In the genomic region with DNA sequence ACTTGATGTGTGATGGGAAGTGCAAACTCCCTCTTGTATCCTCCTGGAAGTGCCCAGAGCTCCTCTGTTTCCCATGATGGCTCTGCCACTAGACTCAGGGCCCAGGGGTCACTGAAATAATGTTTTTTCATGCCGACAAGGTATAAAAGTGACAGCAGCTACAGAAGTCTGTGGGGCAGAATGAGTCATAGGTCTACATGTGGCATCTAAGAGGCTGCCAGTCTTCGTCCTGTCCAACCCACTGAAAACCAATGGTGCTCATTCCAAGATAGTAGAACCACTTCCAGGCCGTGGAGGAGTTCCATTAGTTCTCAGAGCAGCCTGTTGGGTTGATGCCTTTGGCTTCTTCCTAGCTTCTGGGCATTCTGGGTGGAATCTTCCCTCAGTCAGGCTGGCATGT, we compare ENCODE assay signal across 17 mouse cellular contexts.
DNase-seq lines count a peak whose midpoint lies in the region; ATAC-seq and TF ChIP-seq lines count a peak whose summit lies in the region.
"Had no signal": no experiment of that assay in that cellular context is flagged by ENCODE, and none has a peak within 500 bp of the region (broad histone marks: within the 10 kb centered on the region; RNA-seq: fewer than 3 reads in every experiment).

No protein-coding gene starts in this region.

- no peaks in the 10 kb centered on the region for H3K27me3 ChIP-seq in heart, embryonic 16.5 days (ENCODE audit: control insufficient read depth, insufficient read depth, low read length)
- no peaks in the 10 kb centered on the region for H3K27me3 ChIP-seq in midbrain, embryonic 11.5 days (ENCODE audit: control insufficient read depth, insufficient read depth, low read length)
- H3K27me3 ChIP-seq in midbrain, postnatal 0 days (ENCODE audit: insufficient read depth, low read length) = no peaks in the 10 kb centered on the region
- H3K27me3 ChIP-seq: forebrain, embryonic 13.5 days; hindbrain, embryonic 12.5 days; midbrain, embryonic 15.5 days; neural tube, embryonic 12.5 days had no signal

- no peak overlapping the region for H3K9ac ChIP-seq in heart, embryonic 16.5 days (ENCODE audit: low read length)
- no peak overlapping the region for H3K9ac ChIP-seq in midbrain, embryonic 11.5 days (ENCODE audit: low read length)
- no peak overlapping the region for H3K9ac ChIP-seq in midbrain, postnatal 0 days (replicated peaks; ENCODE audit: low read length, poor library complexity, severe bottlenecking)
- H3K9ac ChIP-seq: forebrain, embryonic 13.5 days; hindbrain, embryonic 12.5 days; liver, embryonic 14.5 days; midbrain, embryonic 15.5 days; neural tube, embryonic 12.5 days had no signal

- TF ChIP-seq CTCF in midbrain, postnatal 0 days (IDR thresholded peaks at IDR 0.05) = no peak

- peak overlapping the region; percentile 52 for H3K27ac ChIP-seq in heart, embryonic 16.5 days (ENCODE audit: low read length)
- H3K27ac ChIP-seq in midbrain, embryonic 11.5 days (ENCODE audit: low read depth, low read length) = no peak overlapping the region
- no peak overlapping the region for H3K27ac ChIP-seq in midbrain, postnatal 0 days (ENCODE audit: low read depth, low read length)
- H3K27ac ChIP-seq: forebrain, embryonic 13.5 days; hindbrain, embryonic 12.5 days; liver, embryonic 14.5 days; macrophage; midbrain, embryonic 15.5 days; neural tube, embryonic 12.5 days had no signal

- no peak for ATAC-seq in cerebellum, adult (ENCODE audit: insufficient number of reproducible peaks, low FRiP score, low TSS enrichment)
- no peak for ATAC-seq in heart, embryonic 16.5 days (replicated peaks; ENCODE audit: extremely low read depth, insufficient read depth, low FRiP score)
- ATAC-seq in midbrain, embryonic 11.5 days (ENCODE audit: low FRiP score) = no peak
- no peak for ATAC-seq in midbrain, postnatal 0 days (ENCODE audit: low FRiP score)
- ATAC-seq: CD4-positive, CD25-positive, alpha-beta regulatory T cell, adult 4 months; forebrain, embryonic 13.5 days; midbrain, embryonic 15.5 days had no signal

- H3K9me3 ChIP-seq in heart, embryonic 16.5 days (replicated peaks; ENCODE audit: control insufficient read depth, low read length) = no peaks in the 10 kb centered on the region
- H3K9me3 ChIP-seq in midbrain, embryonic 11.5 days (ENCODE audit: control insufficient read depth, low read length) = no peaks in the 10 kb centered on the region
- H3K9me3 ChIP-seq in midbrain, postnatal 0 days (ENCODE audit: low read length) = no peaks in the 10 kb centered on the region
- H3K9me3 ChIP-seq: forebrain, embryonic 13.5 days; hindbrain, embryonic 12.5 days; midbrain, embryonic 15.5 days; neural tube, embryonic 12.5 days had no signal

- no peak overlapping the region for H3K4me3 ChIP-seq in heart, embryonic 16.5 days (ENCODE audit: low read length)
- no peak overlapping the region for H3K4me3 ChIP-seq in midbrain, embryonic 11.5 days (ENCODE audit: low read depth, low read length)
- no peak overlapping the region for H3K4me3 ChIP-seq in midbrain, postnatal 0 days (ENCODE audit: low read depth, low read length)
- H3K4me3 ChIP-seq: forebrain, embryonic 13.5 days; hindbrain, embryonic 12.5 days; midbrain, embryonic 15.5 days; neural tube, embryonic 12.5 days had no signal

- peak; percentile 36 for DNase-seq in cerebellum, adult 11-12 months
- no peak for DNase-seq in heart, postnatal 14 days
- DNase-seq in midbrain, embryonic 11.5 days (ENCODE audit: low spot score, missing footprints) = peak; percentile 35
- no peak for DNase-seq in midbrain, postnatal 0 days (ENCODE audit: low spot score)
- no peak for DNase-seq in gastrocnemius, adult 18-20 months (ENCODE audit: low spot score)
- DNase-seq: gastrocnemius, postnatal 14 days; liver; right cerebral cortex, postnatal 4 days had no signal

- no peaks in the 10 kb centered on the region for H3K36me3 ChIP-seq in heart, embryonic 16.5 days (ENCODE audit: control insufficient read depth, insufficient read depth)
- no peaks in the 10 kb centered on the region for H3K36me3 ChIP-seq in midbrain, embryonic 11.5 days (ENCODE audit: control insufficient read depth, insufficient read depth, low read length)
- H3K36me3 ChIP-seq in midbrain, postnatal 0 days (ENCODE audit: insufficient read depth, low read length) = no peaks in the 10 kb centered on the region
- H3K36me3 ChIP-seq: hindbrain, embryonic 12.5 days; midbrain, embryonic 15.5 days; neural tube, embryonic 12.5 days had no signal

- intact Hi-C loops in heart, postnatal 14 days (cut with DNase I) = no loop called here

- no peak overlapping the region for H3K4me2 ChIP-seq in heart, embryonic 16.5 days (ENCODE audit: low read depth, low read length)
- H3K4me2 ChIP-seq in midbrain, embryonic 11.5 days = no peak overlapping the region
- H3K4me2 ChIP-seq in midbrain, postnatal 0 days (ENCODE audit: low read depth, low read length, poor library complexity, severe bottlenecking) = no peak overlapping the region
- H3K4me2 ChIP-seq: forebrain, embryonic 13.5 days; hindbrain, embryonic 12.5 days; midbrain, embryonic 15.5 days; neural tube, embryonic 12.5 days had no signal

- WGBS in heart, embryonic 16.5 days = 80% methylated on average over 3 of the region's 3 CpGs
- WGBS in midbrain, embryonic 11.5 days = 85% methylated on average over 3 of the region's 3 CpGs
- WGBS in midbrain, postnatal 0 days = 95% methylated on average over 3 of the region's 3 CpGs

- peaks cover 11% of the 10 kb centered on the region for H3K4me1 ChIP-seq in heart, embryonic 16.5 days (ENCODE audit: control insufficient read depth, insufficient read depth, low read length)
- H3K4me1 ChIP-seq in midbrain, embryonic 11.5 days (ENCODE audit: control insufficient read depth, insufficient read depth, low read length) = peaks cover 5% of the 10 kb centered on the region; the same call in 1 of the 2 replicates
- H3K4me1 ChIP-seq in midbrain, postnatal 0 days (ENCODE audit: insufficient read depth, low read length) = peaks cover 5% of the 10 kb centered on the region; the same call in 1 of the 2 replicates

Comparison
In these comparisons a context has a peak if more than half of its experiments do, and no peak if none do; other contexts are left out.
1. DNase-seq: peak in cerebellum, adult 11-12 months (single experiment) and midbrain, embryonic 11.5 days (single experiment); none in heart, postnatal 14 days (0 of 2), midbrain, postnatal 0 days (single experiment) and gastrocnemius, adult 18-20 months (single experiment).